Mouse (Mus musculus) brain, embryonic 14.5 days (tissue): ENCODE results near the gene Tmtc1. TPM values are rescaled to one million over a fixed set of nuclear protein-coding genes. Genes with fewer than 3 reads are reported as not detected.

Experiments used
- DNase-seq: peaks from one replicate; pipeline ENCODE4 v3.0.0-alpha.2; 2011; ENCODE audit warnings: low read depth
- CTCF ChIP-seq: fragments of 200-500 bp; IDR thresholded peaks from 2 replicates; pipeline ENCODE4 v1.5.1; 2012; ENCODE audit warnings: inconsistent platforms, mild to moderate bottlenecking, moderate library complexity, borderline replicate concordance; ENCODE audit not compliant: insufficient read depth, insufficient read length; ENCODE audit errors: extremely low read depth
- POLR2A ChIP-seq: fragments of 200-500 bp; IDR thresholded peaks from 2 replicates; pipeline ENCODE4 v1.6.1; 2012; ENCODE audit warnings: mild to moderate bottlenecking, inconsistent platforms, borderline replicate concordance; ENCODE audit not compliant: poor library complexity, insufficient read depth, insufficient read length, severe bottlenecking; ENCODE audit errors: extremely low read depth
- polyA plus RNA-seq: library from polyadenylated mRNA; depleted of rRNA; stranded (reverse); fragments of >200 nt; gene quantifications from 2 replicates; pipeline ENCODE4 v1.2.3, GENCODE M21; 2012

The Tmtc1 gene
- polyA plus RNA-seq, 1 experiment: 11.8 TPM

DNA sequence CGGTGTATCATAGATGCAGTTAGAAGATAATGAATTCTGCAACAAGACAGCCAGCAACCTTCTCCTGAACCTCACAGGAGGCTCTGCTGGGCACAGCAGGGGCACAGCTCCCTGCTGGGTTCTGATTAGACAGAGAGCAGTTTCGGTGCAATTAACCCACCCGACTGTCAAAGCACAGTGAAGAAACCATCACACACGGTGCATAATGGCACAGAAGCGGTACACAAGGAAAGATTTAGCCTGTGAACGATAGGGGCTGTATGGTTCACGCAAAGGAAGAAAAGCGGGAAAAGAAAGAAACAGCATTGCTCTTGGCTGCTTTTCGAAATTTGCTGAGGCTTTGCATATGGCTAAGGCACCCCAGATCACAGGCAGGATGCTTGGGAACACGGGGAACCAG, 52.0 kb downstream of the Tmtc1 start:
- peak; percentile 84 for DNase-seq
- TF ChIP-seq POLR2A (no peak), CTCF (peak; percentile 11; the same call in 1 of the 2 replicates)

DNA sequence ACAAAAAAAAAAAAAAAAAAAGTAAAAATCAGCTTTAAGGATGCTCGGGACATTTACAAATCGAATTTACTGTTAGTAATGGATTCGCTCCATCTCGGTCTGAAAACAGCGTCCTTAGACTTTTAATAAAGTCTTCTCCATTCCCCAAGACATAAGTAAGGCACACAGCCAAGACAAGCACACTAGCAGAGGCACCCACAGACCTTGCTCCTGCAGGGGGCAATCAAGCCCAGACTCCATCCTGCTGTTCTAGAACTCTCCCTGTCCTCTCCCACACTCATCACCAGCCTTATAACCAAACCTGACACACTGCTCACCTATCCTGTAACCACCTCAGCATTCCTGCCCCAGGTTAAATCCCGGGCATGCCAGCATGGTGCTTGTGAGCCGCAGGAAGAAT, 52.9 kb downstream of the Tmtc1 start:
- no peak for TF ChIP-seq POLR2A
- TF ChIP-seq CTCF: 0 out of 2 replicates have a peak, but pooled peaks have one; percentile 13
- DNase-seq: peak; percentile 33

DNA sequence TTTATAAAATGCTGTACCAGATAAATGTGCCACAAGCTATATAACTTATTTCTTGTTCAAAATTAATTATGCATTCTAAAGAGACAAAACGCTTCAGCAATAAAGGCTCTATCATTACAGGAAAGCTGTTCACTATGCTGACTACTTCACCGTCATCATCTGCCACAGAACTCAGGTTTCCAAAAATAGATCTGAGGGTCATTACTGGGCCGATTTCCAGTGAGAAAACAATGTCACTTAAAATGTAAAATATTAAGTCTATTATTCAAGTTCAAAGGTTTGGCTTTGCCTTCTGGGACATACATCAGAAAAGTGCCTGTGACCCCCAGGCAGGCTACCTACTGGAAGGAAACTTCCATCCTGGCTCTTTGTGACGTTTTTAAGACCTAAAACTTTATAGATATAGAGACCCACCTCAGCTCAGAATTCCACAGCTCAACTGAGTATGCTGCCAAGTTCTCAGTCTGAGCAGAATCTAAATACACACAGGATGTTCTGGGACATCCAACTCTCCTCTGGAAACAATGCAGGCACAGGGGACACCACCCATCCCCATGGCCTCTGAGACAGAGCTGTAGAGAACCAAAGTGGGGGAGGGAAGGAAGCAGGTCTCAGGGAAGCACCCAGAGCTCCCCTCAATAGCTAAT, 53.4 kb downstream of the Tmtc1 start:
- DNase-seq: peak; percentile 35

DNA sequence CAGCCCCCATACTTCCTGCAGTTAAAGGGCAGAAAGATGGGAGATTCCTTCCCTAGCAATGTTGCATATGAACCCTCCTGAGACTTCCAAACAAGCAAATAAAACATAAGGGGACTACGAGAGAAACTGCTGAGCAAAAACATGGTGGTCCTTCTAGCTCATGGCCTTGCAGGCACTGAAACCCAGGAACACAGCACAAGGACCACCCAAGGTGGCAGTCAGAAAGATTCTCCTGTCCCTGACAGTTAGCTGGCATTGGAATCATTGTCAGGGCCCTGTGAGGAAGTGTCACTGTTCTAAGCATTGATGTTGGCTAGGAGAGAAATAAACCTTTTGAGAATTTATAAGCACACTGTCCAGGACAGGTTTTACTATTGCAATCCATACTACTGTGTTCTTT, 56.2 kb downstream of the Tmtc1 start:
- TF ChIP-seq POLR2A: no peak
- TF ChIP-seq CTCF: no peak

More for the DNA sequence above, 53.4 kb downstream of the Tmtc1 start:
- TF ChIP-seq POLR2A (no peak), CTCF (no peak)

DNA sequence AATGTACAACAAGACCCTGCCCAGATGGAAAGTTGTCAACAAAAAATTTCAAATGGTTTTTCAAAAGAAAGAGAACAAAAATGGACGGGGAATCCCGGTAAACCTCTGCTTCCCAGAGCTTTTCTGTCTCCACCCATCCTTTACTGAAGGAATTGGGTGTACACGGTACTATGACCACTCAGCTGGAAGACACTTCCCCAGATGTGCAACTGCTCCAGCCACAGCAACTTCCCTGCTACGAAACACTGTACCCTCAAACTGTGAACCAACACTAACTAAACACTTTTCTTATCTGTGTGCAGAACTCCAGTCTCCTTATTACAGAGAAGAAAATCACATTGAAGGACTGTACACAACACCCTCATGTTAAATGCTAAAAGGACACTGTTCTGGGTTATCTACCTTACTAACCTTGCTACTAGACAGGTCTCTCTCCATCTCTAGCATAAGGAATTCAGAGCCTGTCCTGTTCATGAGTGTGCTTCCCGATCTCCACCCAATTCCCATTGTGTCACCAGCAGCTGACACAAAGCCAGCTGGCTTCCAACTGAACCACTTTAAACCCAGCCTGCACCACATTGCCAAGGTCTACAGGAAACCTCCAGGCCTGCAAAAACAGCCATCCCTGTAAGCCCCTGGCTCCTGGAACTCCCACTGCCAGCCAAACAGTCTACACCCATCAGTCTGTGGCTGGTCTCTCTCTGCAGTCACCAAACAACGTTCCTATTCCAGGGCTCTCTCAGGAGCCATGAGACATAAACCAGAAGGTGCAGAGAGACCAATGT, 59.9 kb downstream of the Tmtc1 start:
- TF ChIP-seq POLR2A (no peak), CTCF (no peak)
- peak; percentile 43 for DNase-seq

More for the DNA sequence above, 56.2 kb downstream of the Tmtc1 start:
- no peak for DNase-seq

DNA sequence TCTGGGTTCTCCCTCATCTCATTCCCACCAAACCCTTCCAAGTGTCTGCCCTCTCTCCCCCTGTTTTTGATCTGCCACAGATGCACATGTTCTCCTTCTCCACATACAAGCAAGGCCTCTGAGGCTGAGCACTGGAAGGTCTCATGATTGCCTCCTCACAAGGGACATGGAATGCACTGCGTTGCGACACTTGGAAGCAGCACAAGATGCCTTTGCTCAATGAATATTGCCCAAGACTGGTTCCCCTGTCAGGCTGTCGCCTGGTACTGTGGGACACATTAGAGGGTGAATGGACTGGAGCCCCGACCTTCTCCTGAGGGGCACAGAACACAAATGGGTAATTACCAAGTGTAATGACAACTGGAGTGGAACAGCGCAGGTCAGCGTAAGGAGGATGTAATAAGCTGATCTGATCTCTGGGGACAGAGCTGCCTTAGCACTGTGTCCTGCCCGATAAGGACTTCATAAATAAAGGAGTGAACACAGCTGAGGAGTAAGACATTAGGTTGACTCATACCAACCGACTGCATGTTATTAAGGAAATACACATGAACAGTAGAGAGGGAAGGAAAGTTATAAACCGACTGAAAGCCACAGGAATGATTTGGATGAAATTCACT, 62.9 kb downstream of the Tmtc1 start:
- DNase-seq: no peak
- TF ChIP-seq POLR2A: no peak
- no peak for TF ChIP-seq CTCF

DNA sequence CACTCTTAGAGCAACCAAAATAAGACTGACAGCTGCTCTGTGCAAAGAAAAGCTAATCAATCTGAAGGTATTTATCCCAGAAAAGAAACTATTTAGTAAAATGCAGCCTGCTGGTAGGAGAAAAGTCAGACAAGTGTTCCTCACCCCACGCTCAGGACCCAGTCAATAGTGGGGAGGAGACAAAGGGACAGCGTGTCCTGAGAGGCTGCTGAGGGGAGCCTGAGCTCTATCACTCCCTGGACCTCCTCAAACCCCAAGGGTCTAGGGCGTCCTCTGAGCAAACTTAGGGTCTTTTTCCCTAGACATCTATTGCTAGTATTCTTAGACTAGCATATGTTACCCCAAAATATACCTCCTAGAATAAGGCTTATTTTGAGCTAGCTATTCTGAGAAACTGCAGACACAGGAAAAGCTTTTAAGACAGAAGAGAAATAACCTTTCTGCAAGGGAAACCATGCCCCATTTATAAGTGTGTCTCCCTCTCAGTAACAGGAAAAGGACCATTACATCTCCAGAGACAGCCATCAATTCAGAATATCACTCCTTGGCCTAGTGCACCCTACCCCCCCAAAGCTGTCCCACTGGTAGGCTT, 68.5 kb downstream of the Tmtc1 start:
- TF ChIP-seq CTCF (no peak), POLR2A (no peak)
- DNase-seq: no peak

DNA sequence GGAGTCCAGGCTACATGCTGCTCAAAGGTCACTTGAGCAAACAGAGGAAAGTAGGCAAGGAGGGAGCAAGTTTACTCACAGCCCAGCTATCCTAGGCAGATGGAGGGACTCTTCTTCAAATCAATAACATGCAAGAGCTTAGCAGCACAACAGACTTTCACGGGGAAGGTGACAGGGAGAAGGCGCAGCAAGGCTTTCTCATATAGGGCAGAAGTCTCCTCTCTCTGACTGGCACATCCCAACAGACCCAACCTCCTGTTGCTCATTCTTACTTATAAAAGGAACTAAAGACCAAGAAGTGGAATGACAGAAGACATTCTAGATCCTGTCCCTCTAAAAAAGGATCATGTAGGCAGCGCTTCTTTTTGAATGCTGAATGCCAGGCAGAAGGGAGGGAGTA, 69.2 kb downstream of the Tmtc1 start:
- no peak for DNase-seq
- TF ChIP-seq CTCF (no peak), POLR2A (no peak)

DNA sequence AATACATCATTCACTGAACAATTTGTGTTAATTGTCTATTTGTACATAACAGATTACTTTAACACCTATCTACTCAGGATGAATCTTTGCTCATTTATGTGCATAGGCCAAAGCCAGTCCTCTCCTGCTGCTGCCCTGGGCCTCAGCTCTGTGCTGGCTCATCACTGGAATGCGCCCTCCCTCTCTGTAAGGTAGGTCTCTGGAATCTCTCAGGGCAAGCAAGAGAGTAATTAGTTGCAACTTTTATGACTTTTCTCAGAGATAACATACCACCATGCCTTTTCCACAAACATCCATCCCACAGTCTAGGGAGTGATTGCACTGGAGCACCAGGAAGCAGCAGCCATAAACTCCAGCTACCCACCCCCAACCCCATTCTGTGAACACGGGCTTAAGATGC, 70.7 kb downstream of the Tmtc1 start:
- DNase-seq: no peak
- TF ChIP-seq POLR2A (no peak), CTCF (no peak)

DNA sequence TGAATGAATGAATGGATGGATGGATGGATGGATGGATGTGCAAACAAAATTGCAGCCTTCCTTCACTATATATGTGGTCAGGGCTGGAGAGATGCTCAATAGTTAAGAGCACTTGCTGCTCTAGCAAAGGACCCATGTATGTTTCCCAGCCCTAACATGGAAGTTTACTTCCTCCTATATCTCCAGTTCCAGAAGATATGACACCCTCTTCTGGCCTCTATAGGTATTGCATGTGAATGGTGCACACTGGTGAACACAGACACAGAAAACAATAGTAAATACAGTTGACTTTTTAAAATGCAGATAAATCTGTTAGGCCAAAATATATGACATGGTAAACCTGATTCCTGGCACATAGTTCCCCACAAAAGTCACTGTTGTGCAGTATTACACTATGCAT, 73.0 kb downstream of the Tmtc1 start:
- no peak for DNase-seq
- TF ChIP-seq CTCF: no peak
- no peak for TF ChIP-seq POLR2A

DNA sequence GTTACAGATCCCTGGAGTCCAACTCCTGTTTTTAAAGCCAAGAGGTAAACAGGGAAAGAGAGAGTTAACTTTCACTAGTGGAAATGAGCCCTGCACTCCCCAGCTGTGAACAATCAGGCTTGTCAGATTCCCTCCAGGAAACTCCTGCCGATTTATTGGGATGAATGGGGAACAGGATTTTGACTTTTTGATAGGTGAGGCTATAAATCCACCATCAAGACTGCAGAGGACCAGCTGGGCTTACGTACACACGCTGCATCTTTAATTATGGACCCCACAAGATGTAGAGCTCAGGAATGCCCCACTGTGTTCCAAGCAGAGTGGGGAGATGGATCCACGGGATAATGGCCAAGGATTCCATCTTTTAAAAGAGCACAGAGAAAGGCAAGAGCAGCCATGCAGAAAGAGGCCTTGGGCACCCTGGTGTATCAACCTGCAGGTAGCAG, 77.1 kb downstream of the Tmtc1 start:
- peak; percentile 25 for DNase-seq

DNA sequence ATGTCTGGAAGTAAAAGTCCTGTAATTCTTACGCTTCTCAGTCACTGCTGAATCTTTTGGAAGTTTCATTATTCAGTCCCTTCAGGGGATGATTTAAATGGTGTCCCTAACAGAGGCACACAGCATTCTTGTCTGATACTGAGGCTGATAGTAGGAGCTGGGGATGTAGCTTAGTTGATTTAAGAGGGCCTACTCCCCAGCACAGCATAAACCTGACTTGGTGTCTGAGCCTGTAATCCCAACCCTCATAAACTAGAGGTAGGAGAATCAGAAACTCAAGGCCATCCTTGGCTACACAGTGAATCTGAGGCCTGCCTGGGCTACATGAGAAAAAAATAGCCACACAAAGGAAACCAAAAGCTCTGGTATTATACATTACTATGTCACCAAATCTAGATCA, 77.6 kb downstream of the Tmtc1 start:
- TF ChIP-seq CTCF (no peak), POLR2A (no peak)
- no peak for DNase-seq

More for the DNA sequence above, 77.1 kb downstream of the Tmtc1 start:
- TF ChIP-seq CTCF: no peak
- no peak for TF ChIP-seq POLR2A

DNA sequence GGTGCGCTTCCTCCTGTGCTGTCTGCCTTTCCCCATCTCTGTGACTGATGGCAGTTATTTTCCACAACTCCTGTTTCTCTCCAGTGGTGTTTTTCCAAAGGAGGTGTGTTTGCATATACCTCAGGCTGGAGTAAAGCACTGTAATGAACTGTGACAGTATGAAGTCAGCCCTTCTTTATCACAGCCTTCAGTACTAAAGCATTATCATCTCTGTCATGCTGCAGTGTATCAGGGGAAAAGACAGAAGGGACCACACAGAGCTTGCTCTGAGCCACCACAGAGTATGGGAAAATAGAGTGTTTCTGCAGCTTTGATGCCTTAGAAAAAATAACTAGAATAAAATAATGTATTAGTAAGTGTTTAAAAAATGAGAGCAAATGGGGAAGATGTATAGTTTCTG, 81.0 kb downstream of the Tmtc1 start:
- peak; percentile 12 for DNase-seq
- TF ChIP-seq CTCF (no peak), POLR2A (no peak)
